Mouse (Mus musculus) lung, adult 2 months (tissue): ENCODE measurements around the gene Pck2. TPM values are rescaled to one million over a fixed set of nuclear protein-coding genes. Genes with fewer than 3 reads are reported as not detected.

Experiments
- DNase-seq: peaks from one replicate; pipeline ENCODE4 v3.0.0; 2022
- H3K4me1 ChIP-seq: fragments of 200-500 bp; 2 replicates; pipeline ENCODE4 v1.6.1; 2011; ENCODE audit warnings: low read length; ENCODE audit not compliant: control insufficient read depth, insufficient read depth
- H3K4me3 ChIP-seq: fragments of 200-500 bp; replicated peaks from 2 replicates; pipeline ENCODE3; 2011; ENCODE audit warnings: low read depth, mild to moderate bottlenecking, control low read depth, low read length; ENCODE audit errors: extremely low read depth
- CTCF ChIP-seq: fragments of 200-500 bp; IDR thresholded peaks from 2 replicates; pipeline ENCODE4 v1.5.1; 2011; ENCODE audit warnings: mild to moderate bottlenecking, low read length, control low read depth; ENCODE audit not compliant: insufficient read depth
- POLR2A ChIP-seq: fragments of 200-500 bp; IDR thresholded peaks from 2 replicates; pipeline ENCODE4 v1.6.1; 2011; ENCODE audit warnings: low read depth, mild to moderate bottlenecking, control low read depth, low read length, borderline replicate concordance; ENCODE audit errors: extremely low read depth
- WGBS: fragments of 180-500 bp; shearing (Covaris S2); methylation state at CpG from one replicate; pipeline ENCODE4 v1.1.7; 2018; 5-methylcytosine and 5-hydroxymethylcytosine counted together
- polyA plus RNA-seq: library from polyadenylated mRNA; depleted of rRNA; stranded (reverse); fragments of >200 nt; gene quantifications from 2 replicates; pipeline ENCODE4 v1.2.3, GENCODE M21; 2012

Gene Pck2
- polyA plus RNA-seq, 1 experiment = 34.1 TPM

GRCm38 (mm10) chr14:55584702-55585565 lies 44.9 kb downstream of the Pck2 start, which contains the start of gene Emc9:
Gene Emc9 (minus strand): TSS chr14:55585302.
- peak; percentile 80 for DNase-seq
- WGBS = 6% methylated on average over 43 of the region's 43 CpGs
- Histone ChIP-seq H3K4me3 (peak within 1 kb of the TSS; percentile 78), H3K4me1 (peaks cover 9% of the 10 kb centered on the region)
- TF ChIP-seq CTCF (no peak), POLR2A (peak; percentile 73; the same call in 1 of the 2 replicates)

- no peak for TF ChIP-seq CTCF
- TF ChIP-seq POLR2A = no peak
- 45% methylated on average over 6 of the region's 6 CpGs for WGBS
- H3K4me3 ChIP-seq = peak overlapping the region; percentile 14
- peak; percentile 25 for DNase-seq
- H3K4me1 ChIP-seq = peaks cover 11% of the 10 kb centered on the region
These were observed 45.5 kb downstream of the Pck2 start for GRCm38 (mm10) chr14:55585566-55585960.

- peaks cover 11% of the 10 kb centered on the region for H3K4me1 ChIP-seq
- WGBS = 99% methylated on average over 2 of the region's 2 CpGs
- TF ChIP-seq CTCF (no peak), POLR2A (no peak)
- no peak overlapping the region for H3K4me3 ChIP-seq
- no peak for DNase-seq
These were observed 46.1 kb downstream of the Pck2 start for GRCm38 (mm10) chr14:55586149-55586548.

- DNase-seq = no peak
- whole genome bisulfite sequencing = 92% methylated on average over 5 of the region's 5 CpGs
- Histone ChIP-seq H3K4me1 (peaks cover 25% of the 10 kb centered on the region), H3K4me3 (no peak overlapping the region)
- TF ChIP-seq POLR2A = no peak
- TF ChIP-seq CTCF = no peak
These were observed 49.2 kb downstream of the Pck2 start for GRCm38 (mm10) chr14:55589271-55589670.

- H3K4me1 ChIP-seq = peaks cover 21% of the 10 kb centered on the region
- H3K4me3 ChIP-seq = peak overlapping the region; percentile 84
- WGBS = 66% methylated on average over 11 of the region's 11 CpGs
- no peak for DNase-seq
- TF ChIP-seq POLR2A (no peak), CTCF (no peak)
These were observed 49.8 kb downstream of the Pck2 start for GRCm38 (mm10) chr14:55589771-55590448.

- under 1% methylated on average over 22 of the region's 22 CpGs for WGBS
- H3K4me3 ChIP-seq = peak within 1 kb of the TSS; percentile 87
- peak; percentile 91 for DNase-seq
- H3K4me1 ChIP-seq = peaks cover 18% of the 10 kb centered on the region
- TF ChIP-seq CTCF = no peak
- TF ChIP-seq POLR2A = peak; percentile 71; the same call in 1 of the 2 replicates
These were observed 50.8 kb downstream of the Pck2 start, which contains the start of gene Psme2 for GRCm38 (mm10) chr14:55590748-55591330. Gene Psme2 (minus strand): TSS chr14:55591113.

- DNase-seq = peak; percentile 92
- Histone ChIP-seq H3K4me1 (peaks cover 18% of the 10 kb centered on the region), H3K4me3 (peak within 1 kb of the TSS; percentile 87)
- WGBS = under 1% methylated on average over 33 of the region's 33 CpGs
- TF ChIP-seq CTCF = no peak
- TF ChIP-seq POLR2A = peak; percentile 63; the same call in 1 of the 2 replicates
These were observed 51.3 kb downstream of the Pck2 start, which contains the start of gene Rnf31 for GRCm38 (mm10) chr14:55591331-55591891. Gene Rnf31 (plus strand): TSS chr14:55591708.

- TF ChIP-seq POLR2A = no peak
- no peak for TF ChIP-seq CTCF
- peaks cover 18% of the 10 kb centered on the region for H3K4me1 ChIP-seq
- H3K4me3 ChIP-seq = peak overlapping the region; percentile 87
- WGBS = 3% methylated on average over 16 of the region's 16 CpGs
- peak; percentile 38 for DNase-seq
These were observed 52.2 kb downstream of the Pck2 start for GRCm38 (mm10) chr14:55592226-55592625.

GRCm38 (mm10) chr14:55596036-55596690 lies 56.1 kb downstream of the Pck2 start:
- TF ChIP-seq CTCF (no peak), POLR2A (no peak)
- Histone ChIP-seq H3K4me3 (no peak overlapping the region), H3K4me1 (peaks cover 14% of the 10 kb centered on the region)
- WGBS = 80% methylated on average over 13 of the region's 13 CpGs
- DNase-seq = no peak
